Mouse (Mus musculus): ENCODE measurements around the gene F830045P16Rik. TPM values are rescaled to one million over a fixed set of nuclear protein-coding genes. Genes with fewer than 3 reads are reported as not detected.

F830045P16Rik gene
- polyA plus RNA-seq (2014; fragmentation: Nextera tagmentation; extraction: Ambion mirVana), result 0.24 and 0.39 TPM in 2 replicates

GRCm38 (mm10) chr2:129536377-129536776, at the start of gene F830045P16Rik:
Gene F830045P16Rik (minus strand): TSS chr2:129536602.
- H3K27me3 ChIP-seq (replicated peaks; ENCODE audit: control insufficient read depth, insufficient read depth, low read length), result no peaks in the 10 kb centered on the region
- no peak within 1 kb of the TSS for H3K4me2 ChIP-seq (ENCODE audit: low read depth, low read length)
- no peak within 1 kb of the TSS for H3K27ac ChIP-seq (replicated peaks; ENCODE audit: low read depth, low read length)
- 73% methylated on average over 2 of the region's 2 CpGs for WGBS
- no peak within 1 kb of the TSS for H3K4me3 ChIP-seq (ENCODE audit: low read depth, low read length)
- no peak within 1 kb of the TSS for H3K9ac ChIP-seq (ENCODE audit: low read depth, low read length)
- no peaks in the 10 kb centered on the region for H3K36me3 ChIP-seq (ENCODE audit: control insufficient read depth, insufficient read depth, low read length)
- H3K4me1 ChIP-seq (ENCODE audit: control insufficient read depth, insufficient read depth, low read length), result no peaks in the 10 kb centered on the region
- 0 out of 2 replicates have a peak, but pooled peaks have one; percentile 30 for ATAC-seq (ENCODE audit: low read depth)
- H3K9me3 ChIP-seq (ENCODE audit: control insufficient read depth, low read length), result no peaks in the 10 kb centered on the region
- DNase-seq (ENCODE audit: low spot score), result peak; percentile 38

- DNase-seq (ENCODE audit: low spot score), result no peak
- no peak overlapping the region for H3K4me2 ChIP-seq (ENCODE audit: low read depth, low read length)
- no peak overlapping the region for H3K9ac ChIP-seq (ENCODE audit: low read depth, low read length)
- 79% methylated on average over 11 of the region's 11 CpGs for WGBS
- H3K27ac ChIP-seq (replicated peaks; ENCODE audit: low read depth, low read length), result no peak overlapping the region
- no peaks in the 10 kb centered on the region for H3K36me3 ChIP-seq (ENCODE audit: control insufficient read depth, insufficient read depth, low read length)
- H3K4me1 ChIP-seq (ENCODE audit: control insufficient read depth, insufficient read depth, low read length), result no peaks in the 10 kb centered on the region
- no peak for ATAC-seq (ENCODE audit: low read depth)
- H3K27me3 ChIP-seq (replicated peaks; ENCODE audit: control insufficient read depth, insufficient read depth, low read length), result no peaks in the 10 kb centered on the region
- H3K9me3 ChIP-seq (ENCODE audit: control insufficient read depth, low read length), result no peaks in the 10 kb centered on the region
- H3K4me3 ChIP-seq (ENCODE audit: low read depth, low read length), result no peak overlapping the region
Measured at GRCm38 (mm10) chr2:129585904-129586514, 49.6 kb upstream of the F830045P16Rik start.

DNA sequence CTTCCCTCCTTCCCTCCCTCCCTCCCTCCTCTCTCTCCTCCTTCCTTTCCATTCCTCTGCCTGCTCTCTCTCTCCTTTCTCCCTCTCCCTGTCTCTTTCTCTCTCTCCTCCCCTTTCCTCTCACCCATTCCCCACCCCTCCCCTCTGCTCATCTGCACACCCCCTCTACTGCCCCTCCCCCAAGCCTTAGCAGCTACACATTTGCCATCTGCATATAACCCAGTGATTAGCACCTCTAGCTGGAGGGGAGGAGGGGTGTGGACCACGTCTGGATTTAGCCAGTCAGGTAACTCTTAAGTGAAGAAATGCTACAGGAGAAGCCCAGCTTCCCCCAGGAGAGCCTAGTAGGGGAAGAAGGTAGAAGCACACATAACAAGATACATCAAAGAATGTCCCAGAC, 48.5 kb upstream of the F830045P16Rik start:
- H3K4me2 ChIP-seq (ENCODE audit: low read depth, low read length), result no peak overlapping the region
- H3K4me1 ChIP-seq (ENCODE audit: control insufficient read depth, insufficient read depth, low read length), result no peaks in the 10 kb centered on the region
- H3K9me3 ChIP-seq (ENCODE audit: control insufficient read depth, low read length), result no peaks in the 10 kb centered on the region
- WGBS, result 14% methylated on average over 1 of the region's 1 CpGs
- H3K27ac ChIP-seq (replicated peaks; ENCODE audit: low read depth, low read length), result no peak overlapping the region
- no peak overlapping the region for H3K4me3 ChIP-seq (ENCODE audit: low read depth, low read length)
- no peaks in the 10 kb centered on the region for H3K27me3 ChIP-seq (replicated peaks; ENCODE audit: control insufficient read depth, insufficient read depth, low read length)
- DNase-seq (ENCODE audit: low spot score) (no peak), ATAC-seq (ENCODE audit: low read depth) (no peak)
- H3K9ac ChIP-seq (ENCODE audit: low read depth, low read length), result no peak overlapping the region
- no peaks in the 10 kb centered on the region for H3K36me3 ChIP-seq (ENCODE audit: control insufficient read depth, insufficient read depth, low read length)

DNA sequence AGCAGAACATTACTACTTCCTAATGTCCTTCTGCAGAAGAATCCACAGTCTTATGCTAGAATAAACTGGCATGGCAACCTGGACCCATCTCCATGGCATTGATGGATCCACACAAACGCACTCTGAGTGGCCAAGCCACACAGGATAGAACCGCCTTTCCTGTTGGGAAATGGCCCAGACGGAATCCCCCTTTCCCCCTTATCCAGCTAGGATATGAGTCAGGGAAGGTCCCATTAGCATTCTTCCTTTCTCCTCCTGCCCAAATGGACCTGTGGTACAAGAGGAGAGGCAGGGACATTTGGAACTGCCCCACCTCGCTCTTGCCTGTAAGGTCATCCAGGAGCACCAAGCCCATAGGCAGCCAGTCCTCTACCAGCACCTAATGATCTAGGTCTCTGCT, 45.9 kb upstream of the F830045P16Rik start:
- ATAC-seq (ENCODE audit: low read depth) (no peak), DNase-seq (ENCODE audit: low spot score) (no peak)
- H3K9ac ChIP-seq (ENCODE audit: low read depth, low read length), result no peak overlapping the region
- no peaks in the 10 kb centered on the region for H3K27me3 ChIP-seq (replicated peaks; ENCODE audit: control insufficient read depth, insufficient read depth, low read length)
- WGBS, result 83% methylated on average over 4 of the region's 4 CpGs
- H3K4me2 ChIP-seq (ENCODE audit: low read depth, low read length), result no peak overlapping the region
- H3K27ac ChIP-seq (replicated peaks; ENCODE audit: low read depth, low read length), result no peak overlapping the region
- no peaks in the 10 kb centered on the region for H3K36me3 ChIP-seq (ENCODE audit: control insufficient read depth, insufficient read depth, low read length)
- no peaks in the 10 kb centered on the region for H3K4me1 ChIP-seq (ENCODE audit: control insufficient read depth, insufficient read depth, low read length)
- no peaks in the 10 kb centered on the region for H3K9me3 ChIP-seq (ENCODE audit: control insufficient read depth, low read length)
- H3K4me3 ChIP-seq (ENCODE audit: low read depth, low read length), result no peak overlapping the region

DNA sequence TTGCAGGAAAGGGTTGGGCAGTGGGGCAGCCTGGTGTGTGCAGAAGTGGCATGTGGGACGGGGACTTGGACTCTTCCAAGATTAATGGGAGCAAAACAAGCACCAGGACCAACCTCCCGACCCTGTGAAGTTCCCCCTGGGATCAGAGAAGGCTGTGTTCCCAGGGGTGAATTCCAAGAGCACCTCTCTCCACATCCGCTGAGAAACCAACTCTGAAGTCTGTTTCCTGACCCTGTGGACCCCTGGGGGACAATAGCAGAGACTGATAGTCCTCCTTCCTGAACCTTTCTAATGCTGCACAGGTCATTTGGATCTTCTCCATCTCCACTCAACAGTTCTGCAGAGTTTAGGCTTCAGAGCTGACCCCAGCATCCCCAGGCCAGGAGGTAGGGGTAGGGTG, 45.4 kb upstream of the F830045P16Rik start:
- WGBS, result 49% methylated on average over 3 of the region's 3 CpGs
- DNase-seq (ENCODE audit: low spot score) (no peak), ATAC-seq (ENCODE audit: low read depth) (no peak)
- Histone ChIP-seq H3K4me2 (ENCODE audit: low read depth, low read length) (no peak overlapping the region), H3K4me3 (ENCODE audit: low read depth, low read length) (no peak overlapping the region), H3K27ac (replicated peaks; ENCODE audit: low read depth, low read length) (no peak overlapping the region), H3K27me3 (replicated peaks; ENCODE audit: control insufficient read depth, insufficient read depth, low read length) (no peaks in the 10 kb centered on the region), H3K9me3 (ENCODE audit: control insufficient read depth, low read length) (no peaks in the 10 kb centered on the region), H3K36me3 (ENCODE audit: control insufficient read depth, insufficient read depth, low read length) (no peaks in the 10 kb centered on the region), H3K4me1 (ENCODE audit: control insufficient read depth, insufficient read depth, low read length) (no peaks in the 10 kb centered on the region), H3K9ac (ENCODE audit: low read depth, low read length) (no peak overlapping the region)

DNA sequence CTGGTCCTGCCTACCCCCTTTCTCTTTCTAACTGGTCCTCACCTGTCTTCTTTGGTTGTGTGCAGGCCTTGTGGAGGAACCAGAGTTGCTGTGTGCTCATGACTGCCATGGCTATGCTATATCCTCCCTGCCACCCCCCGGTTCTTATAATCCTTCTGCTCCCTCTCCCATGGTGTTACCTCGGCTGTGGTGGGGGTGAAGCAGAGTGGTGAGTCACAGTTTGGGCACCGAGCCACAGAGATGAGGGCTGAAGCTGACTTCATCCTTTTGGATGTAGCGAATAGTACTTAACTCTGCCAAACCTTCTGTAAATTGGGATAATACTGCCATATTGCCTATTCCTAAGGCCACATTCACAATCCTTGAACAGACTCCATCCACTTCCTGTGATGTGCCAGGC, 44.3 kb upstream of the F830045P16Rik start:
- WGBS, result 89% methylated on average over 4 of the region's 4 CpGs
- no peak overlapping the region for H3K4me3 ChIP-seq (ENCODE audit: low read depth, low read length)
- no peaks in the 10 kb centered on the region for H3K9me3 ChIP-seq (ENCODE audit: control insufficient read depth, low read length)
- H3K4me1 ChIP-seq (ENCODE audit: control insufficient read depth, insufficient read depth, low read length), result no peaks in the 10 kb centered on the region
- no peak overlapping the region for H3K27ac ChIP-seq (replicated peaks; ENCODE audit: low read depth, low read length)
- H3K9ac ChIP-seq (ENCODE audit: low read depth, low read length), result no peak overlapping the region
- H3K36me3 ChIP-seq (ENCODE audit: control insufficient read depth, insufficient read depth, low read length), result no peaks in the 10 kb centered on the region
- H3K4me2 ChIP-seq (ENCODE audit: low read depth, low read length), result no peak overlapping the region
- DNase-seq (ENCODE audit: low spot score) (no peak), ATAC-seq (ENCODE audit: low read depth) (no peak)
- no peaks in the 10 kb centered on the region for H3K27me3 ChIP-seq (replicated peaks; ENCODE audit: control insufficient read depth, insufficient read depth, low read length)

DNA sequence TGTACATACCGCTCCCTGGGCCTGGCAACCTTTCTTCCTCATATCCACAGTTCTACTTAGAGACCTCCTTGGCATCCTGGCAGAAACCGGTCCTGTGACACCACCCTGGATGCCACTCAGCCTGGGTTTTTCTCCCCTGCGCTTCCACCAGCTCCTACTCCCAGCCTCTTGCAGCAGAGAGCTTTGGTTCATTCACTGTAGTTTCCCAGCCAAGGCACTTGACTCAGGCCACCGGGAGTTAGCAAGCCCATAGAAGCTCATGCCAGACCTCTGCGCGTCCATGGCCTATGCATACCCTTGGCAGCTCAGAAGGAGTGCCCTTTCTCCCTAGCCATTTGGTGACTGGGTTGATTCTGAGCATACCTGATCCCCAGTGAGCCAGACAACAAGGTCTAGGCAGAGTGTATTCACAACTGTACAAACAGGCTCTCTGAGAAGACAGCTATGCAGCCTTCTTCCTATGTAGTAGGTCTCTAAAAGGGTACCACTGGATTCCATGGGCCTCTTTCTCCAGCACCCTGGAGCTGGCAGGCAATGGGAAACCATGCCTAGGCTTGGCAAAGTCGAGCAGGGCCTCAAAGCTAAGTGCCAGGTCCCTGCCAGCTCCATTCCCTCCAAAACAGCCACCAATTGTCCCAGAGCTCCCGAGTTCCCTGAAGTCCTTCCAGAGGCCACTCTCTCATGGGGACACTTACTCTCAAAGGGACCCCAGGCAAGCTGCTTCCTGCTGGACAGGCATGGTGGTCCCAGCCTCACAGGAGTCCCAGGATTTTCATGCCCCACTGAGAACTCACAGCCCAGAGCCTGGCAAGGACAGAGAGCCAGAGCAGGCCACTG, 40.4 kb upstream of the F830045P16Rik start:
- H3K27ac ChIP-seq (replicated peaks; ENCODE audit: low read depth, low read length), result no peak overlapping the region
- no peak overlapping the region for H3K4me2 ChIP-seq (ENCODE audit: low read depth, low read length)
- no peaks in the 10 kb centered on the region for H3K9me3 ChIP-seq (ENCODE audit: control insufficient read depth, low read length)
- no peak for ATAC-seq (ENCODE audit: low read depth)
- H3K4me1 ChIP-seq (ENCODE audit: control insufficient read depth, insufficient read depth, low read length), result peaks cover 13% of the 10 kb centered on the region
- H3K27me3 ChIP-seq (replicated peaks; ENCODE audit: control insufficient read depth, insufficient read depth, low read length), result 0 out of 2 replicates have a peak, but pooled peaks cover 4% of the 10 kb centered on the region
- no peak for DNase-seq (ENCODE audit: low spot score)
- no peak overlapping the region for H3K4me3 ChIP-seq (ENCODE audit: low read depth, low read length)
- 86% methylated on average over 8 of the region's 8 CpGs for WGBS
- no peaks in the 10 kb centered on the region for H3K36me3 ChIP-seq (ENCODE audit: control insufficient read depth, insufficient read depth, low read length)
- no peak overlapping the region for H3K9ac ChIP-seq (ENCODE audit: low read depth, low read length)

DNA sequence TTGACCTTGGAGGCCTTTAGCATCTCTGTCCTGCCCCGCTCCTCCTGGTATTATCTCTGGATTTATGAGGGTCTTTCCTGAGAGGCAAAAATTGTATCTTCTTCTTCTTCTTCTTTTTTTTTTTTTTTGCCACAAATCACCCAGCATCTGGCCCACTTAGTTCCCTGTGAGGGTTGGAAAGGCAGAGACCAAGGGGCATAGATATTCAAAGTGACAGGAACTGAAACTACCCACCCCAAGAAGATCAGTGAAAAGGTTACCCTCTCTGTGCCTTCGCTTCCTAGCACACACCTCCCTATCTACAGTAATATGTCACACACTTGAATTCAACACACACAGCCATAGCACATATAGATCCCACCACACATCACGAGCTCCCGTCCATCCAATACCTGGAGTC, 38.7 kb upstream of the F830045P16Rik start:
- ATAC-seq (ENCODE audit: low read depth), result no peak
- WGBS, result 94% methylated on average over 4 of the region's 4 CpGs
- Histone ChIP-seq H3K4me3 (ENCODE audit: low read depth, low read length) (no peak overlapping the region), H3K9me3 (ENCODE audit: control insufficient read depth, low read length) (no peaks in the 10 kb centered on the region), H3K9ac (ENCODE audit: low read depth, low read length) (no peak overlapping the region), H3K27me3 (replicated peaks; ENCODE audit: control insufficient read depth, insufficient read depth, low read length) (0 out of 2 replicates have a peak, but pooled peaks cover 4% of the 10 kb centered on the region), H3K4me2 (ENCODE audit: low read depth, low read length) (no peak overlapping the region), H3K36me3 (ENCODE audit: control insufficient read depth, insufficient read depth, low read length) (no peaks in the 10 kb centered on the region), H3K4me1 (ENCODE audit: control insufficient read depth, insufficient read depth, low read length) (peaks cover 13% of the 10 kb centered on the region), H3K27ac (replicated peaks; ENCODE audit: low read depth, low read length) (no peak overlapping the region)
- DNase-seq (ENCODE audit: low spot score), result no peak

Measured in embryonic facial prominence, embryonic 14.5 days (tissue).